Mouse (Mus musculus) intestine, embryonic 16.5 days (tissue): ENCODE results near the gene Calcb. TPM values are rescaled to one million over a fixed set of nuclear protein-coding genes. Genes with fewer than 3 reads are reported as not detected.

Experiments used
- ATAC-seq: fragments of 200-750 bp; cut with Nextera tagmentation; 2 replicates; pipeline ENCODE4 v1.8.0; 2017; ENCODE audit warnings: moderate TSS enrichment, moderate library complexity
- H3K27ac ChIP-seq: fragments of 300-500 bp; sonication (generic); 2 replicates; pipeline ENCODE4 v1.5.1; 2014; ENCODE audit warnings: mild to moderate bottlenecking, low read length
- H3K27me3 ChIP-seq: fragments of 300-500 bp; sonication (generic); replicated peaks from 2 replicates; pipeline ENCODE4 v1.6.1; 2014; ENCODE audit warnings: low read length, control low read depth, mixed read lengths; ENCODE audit not compliant: control insufficient read depth, insufficient read depth
- H3K36me3 ChIP-seq: fragments of 300-500 bp; sonication (generic); 2 replicates; pipeline ENCODE4 v1.6.1; 2014; ENCODE audit warnings: low read length, control low read depth; ENCODE audit not compliant: control insufficient read depth, insufficient read depth
- H3K4me1 ChIP-seq: fragments of 300-500 bp; sonication (generic); 2 replicates; pipeline ENCODE4 v1.6.1; 2014; ENCODE audit warnings: low read length, control low read depth, mixed read lengths; ENCODE audit not compliant: control insufficient read depth, insufficient read depth
- H3K4me2 ChIP-seq: fragments of 300-500 bp; sonication (generic); 2 replicates; pipeline ENCODE4 v1.6.1; 2014; ENCODE audit warnings: low read depth, low read length, control low read depth
- H3K4me3 ChIP-seq: fragments of 300-500 bp; sonication (generic); 2 replicates; pipeline ENCODE4 v1.5.1; 2014; ENCODE audit warnings: mild to moderate bottlenecking, low read length
- H3K9ac ChIP-seq: fragments of 300-500 bp; sonication (generic); 2 replicates; pipeline ENCODE4 v1.6.1; 2014; ENCODE audit warnings: low read depth, low read length
- H3K9me3 ChIP-seq: fragments of 300-500 bp; sonication (generic); 2 replicates; pipeline ENCODE4 v1.6.1; 2016; ENCODE audit warnings: low read length, control low read depth; ENCODE audit not compliant: control insufficient read depth
- whole genome bisulfite sequencing: fragments of 180-500 bp; shearing (Covaris S2); extraction: QIAGEN DNeasy Blood & Tissue Kit; methylation state at CpG from one replicate; pipeline ENCODE4 v1.1.7; 2014; 5-methylcytosine and 5-hydroxymethylcytosine counted together
- polyA plus RNA-seq: library from polyadenylated mRNA; unstranded; fragments of >200 nt; fragmentation: Nextera tagmentation; extraction: Ambion mirVana; gene quantifications from 2 replicates; pipeline ENCODE4 v1.2.1, GENCODE M21; 2015

Gene Calcb
- polyA plus RNA-seq, 1 experiment from 2014 or later = 2.9 TPM

DNA sequence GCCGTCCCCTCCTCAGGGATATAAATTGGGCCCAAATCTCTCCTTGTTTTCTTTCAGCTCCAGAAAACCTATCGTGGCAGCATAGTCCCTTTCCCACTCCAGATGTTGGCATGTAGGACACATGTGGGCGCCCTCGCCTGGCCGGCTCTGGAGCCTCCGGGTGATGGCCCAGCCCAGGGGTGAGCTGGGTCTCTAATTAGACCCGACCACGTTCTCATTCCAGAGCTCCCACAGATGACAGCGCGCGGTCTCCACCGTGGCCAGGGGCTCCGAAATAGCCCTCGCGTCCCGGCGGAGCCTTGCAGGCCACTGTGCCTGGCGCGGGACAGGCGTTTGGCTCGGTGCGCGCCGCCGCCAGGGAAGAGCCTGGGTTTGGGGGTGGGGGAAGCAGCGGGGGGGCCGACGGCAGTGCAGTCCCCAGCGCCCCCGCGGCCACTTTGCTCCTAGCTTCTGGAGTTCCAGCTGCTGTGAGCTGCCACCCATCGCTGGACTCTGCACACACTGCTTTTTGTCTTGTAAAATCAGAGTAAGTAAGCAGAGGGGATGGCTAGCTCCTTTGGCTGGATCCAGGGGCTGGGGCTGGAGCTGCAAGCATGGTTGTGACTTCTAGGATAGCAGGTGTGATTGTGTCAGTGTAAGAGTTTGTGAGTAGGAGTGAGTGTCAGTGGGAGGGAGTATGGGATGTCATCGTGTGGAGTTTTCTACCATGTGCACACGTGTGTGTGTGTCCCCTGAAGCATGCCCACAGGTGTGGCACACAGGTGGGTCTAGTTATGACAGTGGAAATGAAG is 27.2 kb downstream of the Calcb start:
- peak overlapping the region; percentile 57 for H3K9ac ChIP-seq
- peak overlapping the region; percentile 38 for H3K4me3 ChIP-seq
- peak; percentile 54 for ATAC-seq
- H3K9me3 ChIP-seq = no peaks in the 10 kb centered on the region
- no peaks in the 10 kb centered on the region for H3K27me3 ChIP-seq
- H3K27ac ChIP-seq = peak overlapping the region; percentile 43; the same call in 1 of the 2 replicates
- no peaks in the 10 kb centered on the region for H3K36me3 ChIP-seq
- H3K4me2 ChIP-seq = peak overlapping the region; percentile 56
- 5% methylated on average over 34 of the region's 34 CpGs for WGBS
- peaks cover 5% of the 10 kb centered on the region; the same call in 1 of the 2 replicates for H3K4me1 ChIP-seq

DNA sequence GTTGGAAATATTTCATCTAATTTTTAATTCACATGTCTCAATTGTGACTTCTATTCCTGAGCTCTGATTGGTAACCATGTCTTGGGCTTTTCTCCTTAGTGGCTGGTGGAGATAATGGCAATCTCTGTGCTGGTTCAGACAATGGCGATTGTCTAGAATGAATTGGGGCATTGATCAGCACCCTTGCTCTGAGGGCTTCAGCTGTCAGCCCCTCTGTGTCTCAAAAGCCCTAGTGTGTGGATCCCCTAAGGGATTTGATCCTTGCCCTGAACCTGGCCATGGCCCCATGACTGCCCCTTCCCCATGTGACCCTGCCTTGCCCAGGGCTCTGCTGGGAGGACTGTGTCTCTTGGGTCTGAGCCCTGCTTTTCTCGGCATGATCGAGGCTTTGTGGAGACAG is 29.2 kb downstream of the Calcb start:
- WGBS = 73% methylated on average over 3 of the region's 3 CpGs
- Histone ChIP-seq H3K36me3 (no peaks in the 10 kb centered on the region), H3K4me1 (peaks cover 5% of the 10 kb centered on the region; the same call in 1 of the 2 replicates), H3K9me3 (no peaks in the 10 kb centered on the region), H3K27me3 (no peaks in the 10 kb centered on the region), H3K4me3 (no peak overlapping the region), H3K4me2 (no peak overlapping the region), H3K9ac (no peak overlapping the region), H3K27ac (no peak overlapping the region)
- no peak for ATAC-seq

DNA sequence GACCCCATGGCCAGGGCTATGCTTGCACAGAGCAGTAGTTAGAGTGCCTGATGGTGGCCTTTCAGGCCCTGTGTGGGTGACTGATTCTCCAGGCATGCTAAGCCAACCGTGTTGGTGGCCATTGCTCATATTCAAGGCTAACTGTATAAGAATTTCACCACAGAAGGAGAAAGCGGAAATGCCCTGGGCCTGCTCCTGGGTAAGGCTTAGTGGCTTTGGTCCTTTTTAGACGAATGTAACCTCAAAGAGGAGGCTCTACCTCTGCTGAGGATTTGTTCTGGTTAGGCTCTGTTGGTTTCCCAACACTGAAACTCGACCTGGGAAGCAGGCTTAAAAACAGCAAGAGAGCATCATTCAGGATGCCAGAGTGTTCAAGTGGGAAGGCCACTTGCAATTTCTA is 29.8 kb downstream of the Calcb start:
- H3K27me3 ChIP-seq = no peaks in the 10 kb centered on the region
- peaks cover 5% of the 10 kb centered on the region; the same call in 1 of the 2 replicates for H3K4me1 ChIP-seq
- no peak overlapping the region for H3K4me2 ChIP-seq
- H3K36me3 ChIP-seq = no peaks in the 10 kb centered on the region
- H3K27ac ChIP-seq = no peak overlapping the region
- no peak overlapping the region for H3K9ac ChIP-seq
- WGBS = 66% methylated on average over 4 of the region's 4 CpGs
- ATAC-seq = no peak
- H3K9me3 ChIP-seq = no peaks in the 10 kb centered on the region
- no peak overlapping the region for H3K4me3 ChIP-seq

DNA sequence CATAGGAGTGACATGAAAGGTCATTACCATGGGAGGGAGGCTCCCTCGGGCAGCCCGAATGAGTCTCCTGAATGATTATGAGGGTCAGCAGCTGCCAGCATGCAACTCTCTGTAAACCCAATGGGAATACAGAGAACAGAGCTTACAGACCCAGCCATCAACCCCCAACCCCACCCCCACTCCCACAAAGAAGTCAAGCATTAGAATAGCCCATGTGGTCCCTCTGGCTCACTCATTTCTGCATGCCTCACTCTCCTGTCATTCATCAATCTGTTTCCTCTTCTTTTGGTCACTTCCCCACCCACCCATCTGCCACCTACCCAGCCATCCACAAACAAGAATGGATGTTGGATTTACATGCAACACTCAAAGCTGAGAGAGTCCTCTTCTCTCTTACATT is 35.0 kb downstream of the Calcb start:
- ATAC-seq = no peak
- no peaks in the 10 kb centered on the region for H3K36me3 ChIP-seq
- no peak overlapping the region for H3K4me2 ChIP-seq
- H3K4me3 ChIP-seq = no peak overlapping the region
- H3K9me3 ChIP-seq = no peaks in the 10 kb centered on the region
- no peaks in the 10 kb centered on the region for H3K27me3 ChIP-seq
- no peaks in the 10 kb centered on the region for H3K4me1 ChIP-seq
- 66% methylated on average over 2 of the region's 2 CpGs for WGBS
- H3K9ac ChIP-seq = no peak overlapping the region
- H3K27ac ChIP-seq = no peak overlapping the region

DNA sequence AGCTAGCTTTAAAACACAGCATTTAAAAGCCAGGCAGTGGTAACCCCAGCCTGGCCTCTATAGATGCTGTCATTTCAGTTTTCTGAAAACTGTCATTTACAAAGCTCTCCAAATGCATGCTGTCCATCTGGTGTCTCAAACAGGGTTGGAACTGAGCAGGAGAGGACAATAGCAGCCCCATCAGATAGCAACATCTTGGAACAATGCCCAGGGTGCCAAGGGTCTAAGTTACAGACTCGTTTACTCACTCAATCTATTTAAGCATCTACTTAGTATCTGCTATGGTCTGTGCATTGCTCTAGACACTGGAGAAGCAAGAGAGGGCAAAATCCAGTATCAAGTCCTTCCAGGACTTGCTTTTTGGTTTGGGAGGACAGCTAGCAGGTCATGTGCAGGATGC is 35.8 kb downstream of the Calcb start:
- no peak for ATAC-seq
- no peak overlapping the region for H3K4me3 ChIP-seq
- no peaks in the 10 kb centered on the region for H3K4me1 ChIP-seq
- WGBS = 41% methylated on average over 1 of the region's 1 CpGs
- no peak overlapping the region for H3K27ac ChIP-seq
- no peak overlapping the region for H3K9ac ChIP-seq
- H3K4me2 ChIP-seq = no peak overlapping the region
- H3K27me3 ChIP-seq = no peaks in the 10 kb centered on the region
- no peaks in the 10 kb centered on the region for H3K9me3 ChIP-seq
- H3K36me3 ChIP-seq = no peaks in the 10 kb centered on the region

DNA sequence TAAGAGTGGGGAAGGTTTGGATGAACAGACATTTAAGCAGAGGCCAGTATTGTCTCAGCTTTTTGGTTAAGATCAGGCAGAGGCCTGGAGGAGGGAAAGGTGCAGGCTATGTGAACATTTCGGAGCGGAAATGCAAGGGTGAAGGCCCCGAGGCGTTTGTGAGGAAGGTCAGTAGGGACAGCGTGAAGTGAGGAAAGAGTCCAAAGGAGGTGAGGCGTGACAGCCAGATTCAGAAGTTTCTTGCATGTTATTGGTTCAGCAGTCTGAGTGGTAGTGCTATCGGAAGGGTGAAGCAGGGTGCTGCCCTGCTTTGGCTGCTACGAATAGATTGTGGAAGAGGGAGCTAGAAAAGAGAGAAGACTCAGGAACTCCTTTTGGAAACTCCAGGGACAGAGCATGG is 36.2 kb downstream of the Calcb start:
- 88% methylated on average over 8 of the region's 8 CpGs for WGBS
- no peaks in the 10 kb centered on the region for H3K27me3 ChIP-seq
- no peak for ATAC-seq

DNA sequence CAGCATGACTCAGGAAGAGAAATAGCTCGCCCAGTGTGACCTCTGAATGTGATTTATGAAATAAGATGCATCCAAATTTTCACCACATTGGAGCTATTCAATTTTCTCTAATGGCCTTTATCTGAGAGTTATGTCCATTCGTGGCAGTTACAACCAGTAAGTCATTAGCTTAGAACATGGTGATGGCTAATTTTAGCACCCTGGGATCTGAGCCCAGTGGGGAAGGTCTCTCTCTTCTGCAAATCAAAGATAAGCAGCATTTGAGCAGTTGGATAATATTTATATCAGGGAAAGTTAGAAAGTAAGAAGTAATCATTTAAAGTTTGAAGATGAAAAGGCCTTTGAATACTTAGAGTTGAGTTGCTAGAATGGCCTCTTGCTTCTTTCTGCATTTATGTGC is 44.2 kb downstream of the Calcb start:
- Histone ChIP-seq H3K9me3 (no peaks in the 10 kb centered on the region), H3K36me3 (no peaks in the 10 kb centered on the region), H3K27me3 (no peaks in the 10 kb centered on the region), H3K9ac (no peak overlapping the region), H3K27ac (no peak overlapping the region), H3K4me1 (no peaks in the 10 kb centered on the region), H3K4me3 (no peak overlapping the region), H3K4me2 (no peak overlapping the region)
- 64% methylated on average over 2 of the region's 2 CpGs for WGBS
- no peak for ATAC-seq

More for the DNA sequence above, 36.2 kb downstream of the Calcb start:
- Histone ChIP-seq H3K9ac (no peak overlapping the region), H3K9me3 (no peaks in the 10 kb centered on the region), H3K4me1 (no peaks in the 10 kb centered on the region), H3K4me2 (no peak overlapping the region), H3K27ac (no peak overlapping the region), H3K36me3 (no peaks in the 10 kb centered on the region), H3K4me3 (no peak overlapping the region)

DNA sequence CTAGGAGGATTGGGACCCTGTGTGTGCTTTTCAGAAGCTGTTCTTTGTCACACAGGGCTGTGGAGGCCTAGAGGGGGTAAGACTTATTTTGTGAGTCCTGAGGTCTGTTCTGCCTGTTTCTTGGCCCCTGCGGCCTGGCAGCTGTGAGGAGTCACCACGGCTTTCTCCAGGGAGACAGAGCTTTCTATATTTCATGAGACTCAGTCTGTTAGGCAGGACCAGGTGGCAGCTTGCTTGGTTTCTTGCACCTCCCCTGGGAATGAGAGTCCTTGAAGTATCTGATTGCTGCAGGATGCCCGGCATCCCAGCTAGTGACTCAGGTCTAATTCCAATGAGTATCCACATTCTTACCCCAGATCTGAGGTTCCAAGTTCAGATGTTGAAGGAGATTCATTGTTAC is 46.8 kb downstream of the Calcb start:
- Histone ChIP-seq H3K36me3 (no peaks in the 10 kb centered on the region), H3K4me3 (no peak overlapping the region), H3K4me1 (no peaks in the 10 kb centered on the region), H3K4me2 (no peak overlapping the region), H3K27ac (no peak overlapping the region), H3K27me3 (no peaks in the 10 kb centered on the region), H3K9ac (no peak overlapping the region), H3K9me3 (no peaks in the 10 kb centered on the region)
- WGBS = 73% methylated on average over 3 of the region's 3 CpGs
- no peak for ATAC-seq

DNA sequence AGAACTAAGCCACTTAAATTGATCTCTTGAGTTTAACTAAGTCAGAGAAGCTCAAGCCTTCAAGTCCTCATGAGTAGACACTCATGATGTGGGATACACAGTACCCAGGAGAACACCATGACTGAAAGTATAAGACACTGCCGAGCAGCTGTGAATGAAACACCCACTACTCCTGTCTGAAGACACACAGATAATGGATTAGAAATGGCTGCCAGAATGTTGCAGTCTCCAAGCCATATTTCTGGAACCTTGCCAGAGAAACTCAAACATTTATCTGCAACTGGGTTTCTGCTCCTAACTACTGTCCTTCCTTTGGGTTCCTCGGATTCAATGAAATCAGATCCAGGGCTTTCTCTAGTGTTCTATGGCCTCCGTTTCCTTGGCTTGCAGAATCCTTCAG is 48.1 kb downstream of the Calcb start:
- no peaks in the 10 kb centered on the region for H3K27me3 ChIP-seq
- H3K4me2 ChIP-seq = no peak overlapping the region
- no peaks in the 10 kb centered on the region for H3K36me3 ChIP-seq
- ATAC-seq = no peak
- WGBS = 58% methylated on average over 3 of the region's 3 CpGs
- no peak overlapping the region for H3K27ac ChIP-seq
- H3K4me1 ChIP-seq = no peaks in the 10 kb centered on the region
- H3K9ac ChIP-seq = no peak overlapping the region
- H3K4me3 ChIP-seq = no peak overlapping the region
- no peaks in the 10 kb centered on the region for H3K9me3 ChIP-seq

DNA sequence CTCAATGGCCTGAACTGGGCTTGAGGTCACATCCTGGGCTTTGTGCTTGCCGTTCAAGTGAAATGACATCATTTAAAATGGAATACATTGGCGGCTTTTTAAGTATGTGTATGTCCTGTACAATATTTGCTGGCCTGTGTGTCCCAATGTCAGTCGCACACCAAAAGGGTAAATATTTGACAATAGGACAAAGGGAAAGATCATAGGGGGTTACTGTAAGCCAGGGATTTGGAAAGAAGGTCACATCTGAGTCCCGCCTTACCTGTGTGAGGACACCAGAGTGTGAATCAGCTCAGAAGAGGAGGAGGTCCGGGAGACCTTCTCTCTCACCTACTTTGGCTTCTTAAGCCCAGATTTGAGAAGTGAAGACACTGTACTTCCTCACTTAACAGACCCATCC is 50.1 kb downstream of the Calcb start:
- H3K4me2 ChIP-seq = no peak overlapping the region
- no peak overlapping the region for H3K27ac ChIP-seq
- H3K9me3 ChIP-seq = no peaks in the 10 kb centered on the region
- no peak overlapping the region for H3K9ac ChIP-seq
- no peaks in the 10 kb centered on the region for H3K4me1 ChIP-seq
- no peaks in the 10 kb centered on the region for H3K36me3 ChIP-seq
- H3K27me3 ChIP-seq = no peaks in the 10 kb centered on the region
- H3K4me3 ChIP-seq = no peak overlapping the region
- ATAC-seq = no peak
- WGBS = 83% methylated on average over 5 of the region's 5 CpGs
